Mouse (Mus musculus) c-Kit-positive CD71-positive TER-119-positive erythroid progenitor cells, embryonic 14.5 days (primary cell): ENCODE data around the gene Arl8a.
"Not testable (repeated sequence)": the region's sequence is repeated elsewhere in the genome, so short reads cannot be mapped to it uniquely, and the experiment has no call there.

Source experiments
- DNase-seq: peaks from one replicate; pipeline ENCODE4 v3.0.0-alpha.2; 2013; ENCODE audit warnings: low spot score

Arl8a gene

DNA sequence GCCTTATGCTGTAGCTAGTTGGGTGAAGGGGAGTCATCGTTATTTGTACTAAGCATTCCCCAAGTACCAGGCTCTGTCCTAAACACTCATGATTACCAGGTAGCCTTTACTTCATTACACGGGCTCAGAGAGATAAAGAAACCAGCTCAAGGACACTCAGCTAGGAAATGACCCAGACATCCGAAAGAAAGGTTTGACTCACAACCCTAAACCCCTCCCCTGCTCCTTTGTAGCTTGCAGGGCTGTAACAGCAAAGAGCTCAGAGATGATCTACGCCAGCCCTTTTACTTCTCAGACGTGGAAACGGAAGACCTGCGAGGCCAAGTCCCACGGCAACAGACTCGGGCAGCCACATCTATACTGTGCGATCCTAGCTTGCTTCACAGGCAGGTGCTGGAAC is 23.7 kb downstream of the Arl8a start:
- DNase-seq = no peak

DNA sequence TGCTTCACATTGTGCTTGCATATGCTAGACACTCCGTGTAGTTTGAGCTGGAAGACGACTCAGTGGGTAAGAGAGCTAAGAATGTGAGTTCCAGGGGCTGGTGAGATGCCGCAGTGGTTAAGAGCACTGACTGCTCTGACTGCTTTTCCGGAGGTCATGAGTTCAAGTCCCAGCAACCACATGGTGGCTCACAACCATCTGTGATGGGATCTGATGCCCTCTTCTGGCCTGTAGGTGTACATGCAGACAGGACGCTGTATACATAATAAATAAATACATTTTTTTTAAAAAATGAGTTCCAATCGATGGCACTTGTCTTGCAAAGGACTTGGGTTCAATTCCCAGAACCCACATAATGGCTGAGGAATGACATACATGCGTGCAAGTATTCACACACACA is 24.6 kb downstream of the Arl8a start:
- DNase-seq = no peak

DNA sequence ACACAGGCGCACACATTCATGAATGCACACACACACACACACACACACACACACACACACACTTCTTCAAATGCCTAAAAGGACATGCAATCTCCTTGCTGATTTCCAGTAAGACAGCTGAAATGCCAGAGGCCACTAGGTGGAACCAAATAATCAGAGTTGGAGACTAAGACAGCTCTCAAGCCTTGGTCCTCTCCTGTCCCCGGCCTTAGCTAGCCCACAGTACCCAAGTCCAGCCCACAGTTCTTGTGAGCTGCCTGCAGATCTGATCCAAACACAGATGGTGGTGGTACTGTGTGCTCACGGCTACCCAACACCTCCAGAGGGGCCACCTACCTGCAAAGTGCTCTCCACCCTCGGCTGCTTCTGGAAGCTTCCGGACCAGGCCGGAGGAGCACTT is 25.4 kb downstream of the Arl8a start:
- peak; percentile 46 for DNase-seq

DNA sequence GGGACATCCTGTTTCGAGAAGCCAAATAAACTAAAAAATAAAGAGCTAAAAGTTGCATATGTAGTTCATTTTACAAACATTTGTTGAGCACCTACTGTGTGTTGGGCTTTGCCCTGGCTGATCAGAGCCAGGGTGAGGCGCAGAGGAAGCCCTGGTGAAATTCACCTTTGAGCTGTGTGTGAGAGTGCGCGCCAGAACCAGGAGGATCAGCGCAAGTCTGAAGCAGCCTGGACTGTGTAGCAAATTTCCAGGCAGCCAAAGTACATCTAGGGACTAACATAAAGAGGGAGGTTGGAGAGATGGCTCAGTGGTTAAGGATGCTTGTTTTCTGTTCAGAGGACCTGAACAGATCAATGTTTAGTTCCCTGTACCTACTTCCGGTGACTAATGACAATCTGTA is 26.7 kb downstream of the Arl8a start:
- no peak for DNase-seq

DNA sequence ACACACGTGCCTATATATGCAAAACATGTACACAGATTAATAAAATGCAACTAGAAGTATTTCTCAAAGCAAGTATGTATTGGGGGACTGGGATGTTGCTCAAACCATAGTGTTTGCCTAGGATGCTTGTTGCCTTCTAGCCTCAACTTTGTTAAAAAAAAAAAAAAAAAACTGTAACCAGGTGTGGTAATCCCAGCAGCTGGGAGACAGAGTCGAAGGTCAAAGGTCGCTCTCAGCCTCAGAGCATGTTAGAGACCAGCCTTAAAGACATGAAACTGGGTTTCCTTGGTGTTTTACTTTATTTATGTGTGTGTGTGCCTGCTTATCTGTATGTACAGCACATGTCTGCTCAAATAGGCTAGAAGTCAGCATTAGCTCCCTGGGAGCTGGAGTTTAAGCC is 28.6 kb downstream of the Arl8a start:
- DNase-seq = no peak

DNA sequence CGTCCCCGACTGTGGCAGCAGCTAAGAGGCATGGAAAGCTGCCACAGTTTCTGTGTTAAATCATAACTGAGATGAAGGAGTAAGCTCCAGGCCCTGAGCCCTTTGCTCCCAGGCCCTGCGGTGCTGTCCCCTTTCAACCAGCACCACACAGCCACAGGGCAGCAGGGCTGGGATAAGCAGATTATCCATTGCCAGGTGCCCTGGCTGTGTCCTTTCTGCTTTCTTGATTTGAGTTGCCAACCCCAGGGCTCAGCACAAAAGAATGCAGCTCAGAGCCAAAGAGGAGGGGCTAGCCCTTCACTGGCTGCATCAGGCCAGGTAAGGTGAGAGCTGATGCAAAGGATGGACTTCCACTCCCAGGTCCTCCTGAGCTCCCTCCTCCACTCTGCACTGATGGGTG is 31.1 kb downstream of the Arl8a start:
- DNase-seq = no peak

DNA sequence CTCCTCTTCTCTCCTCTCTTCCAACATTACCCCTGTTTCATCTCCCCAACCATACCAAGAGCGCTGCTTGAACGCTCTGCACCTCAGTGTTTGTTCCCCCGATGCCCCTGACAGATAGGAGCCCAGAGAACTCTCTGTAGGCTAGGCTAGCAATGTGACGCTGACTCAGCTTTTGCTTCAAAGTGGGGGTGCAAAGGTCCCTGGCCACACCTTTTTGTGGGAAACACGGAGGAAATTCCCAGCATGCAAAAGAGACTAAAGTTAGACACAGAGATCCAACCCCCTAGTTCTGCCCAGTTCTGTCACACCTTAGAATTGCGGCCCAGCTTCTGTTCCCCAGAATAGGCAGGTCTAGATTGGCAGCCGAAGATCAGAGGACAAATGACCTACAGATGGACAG is 32.2 kb downstream of the Arl8a start:
- no peak for DNase-seq

DNA sequence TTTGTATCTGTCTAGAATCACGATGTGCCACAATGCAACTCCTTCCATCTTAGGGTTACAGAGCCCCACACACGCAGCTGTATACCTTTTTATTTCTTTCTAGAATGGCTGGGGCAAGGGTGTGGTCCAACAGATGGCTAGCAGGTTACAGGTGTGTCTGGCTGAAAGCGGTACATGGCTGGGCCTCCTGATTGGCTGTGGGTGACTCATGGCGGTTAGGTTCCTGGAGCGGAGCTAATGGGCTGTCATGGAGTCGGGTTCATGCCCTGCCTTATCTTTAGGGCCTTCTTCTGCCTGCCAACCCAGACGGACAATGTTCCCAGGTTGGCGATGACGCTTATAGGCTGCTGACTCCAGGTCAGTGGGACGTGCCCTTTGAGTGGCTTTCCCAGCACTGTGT is 34.2 kb downstream of the Arl8a start:
- no peak for DNase-seq

DNA sequence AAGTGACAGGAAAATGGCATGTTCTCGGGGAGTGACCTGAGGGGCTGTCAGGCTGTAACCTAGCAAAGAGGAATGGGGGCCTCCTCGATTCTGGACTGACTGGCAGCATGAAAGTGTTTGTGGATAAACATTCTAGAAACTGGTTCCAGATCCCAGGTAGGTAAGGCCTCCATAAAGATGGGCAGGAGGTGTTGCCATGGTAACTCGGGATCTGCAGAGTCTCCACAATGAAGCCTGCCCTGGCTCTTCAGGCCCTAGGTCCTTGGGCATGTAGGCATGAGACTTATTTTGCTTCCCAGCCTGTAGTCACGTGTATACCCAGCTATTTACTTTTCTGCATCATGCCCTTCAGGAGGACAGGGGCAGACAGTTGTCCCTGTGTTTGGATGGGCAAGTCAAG is 34.7 kb downstream of the Arl8a start:
- no peak for DNase-seq

DNA sequence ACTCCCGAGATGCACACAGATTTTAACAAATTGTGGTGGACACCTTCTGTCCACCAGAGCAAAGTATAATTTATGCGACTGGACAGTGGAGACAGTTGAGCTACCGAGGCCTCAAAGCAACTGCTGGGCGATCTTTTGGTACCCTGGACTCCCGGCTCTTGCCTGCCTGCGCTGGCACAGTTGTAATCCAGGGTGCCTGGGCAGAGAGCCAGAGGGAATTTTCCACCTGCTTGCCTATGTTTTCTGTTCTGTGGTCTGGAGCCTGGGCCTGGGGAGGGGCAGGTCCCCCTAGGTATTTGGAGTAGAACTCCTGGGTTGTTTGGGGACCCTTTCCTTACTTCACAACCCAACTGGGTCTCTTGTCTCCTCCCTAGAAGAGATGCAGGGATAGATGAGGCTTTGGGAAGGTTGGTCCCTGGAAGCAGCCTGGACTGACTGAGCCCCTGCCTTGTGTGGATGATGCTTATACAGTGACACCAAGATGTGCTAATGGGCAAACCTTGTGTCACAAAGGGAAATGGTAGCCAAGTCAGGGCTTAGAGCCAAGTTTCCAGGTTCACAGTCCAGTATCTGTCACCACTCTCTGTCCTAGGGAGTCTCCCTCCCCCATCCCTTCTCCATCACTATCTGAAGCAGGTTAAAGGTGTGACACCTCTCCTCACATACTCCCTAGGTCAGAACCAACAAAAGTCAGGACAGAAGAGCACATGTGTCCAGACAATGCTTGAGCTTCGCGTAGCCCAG is 35.4 kb downstream of the Arl8a start:
- no peak for DNase-seq

DNA sequence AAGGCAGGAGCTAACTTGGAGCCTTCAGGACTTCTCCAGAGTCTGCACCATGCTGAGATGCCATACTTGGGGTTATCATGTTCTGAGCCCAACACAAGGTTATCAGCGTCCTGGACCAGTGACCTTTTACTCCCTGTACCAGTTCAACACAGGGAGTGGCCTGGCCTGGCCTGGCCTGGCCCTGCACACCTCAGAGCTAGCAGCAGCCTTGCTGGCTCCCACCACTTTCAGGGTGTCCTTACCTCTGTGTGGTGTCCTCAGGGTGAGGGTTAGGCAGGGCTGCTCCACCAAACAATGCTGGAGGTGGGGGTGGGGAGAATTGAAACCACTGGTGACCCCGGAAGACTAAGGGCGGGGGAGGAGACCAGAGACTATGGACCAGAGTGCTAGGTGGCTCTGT is 36.4 kb downstream of the Arl8a start:
- DNase-seq = no peak

DNA sequence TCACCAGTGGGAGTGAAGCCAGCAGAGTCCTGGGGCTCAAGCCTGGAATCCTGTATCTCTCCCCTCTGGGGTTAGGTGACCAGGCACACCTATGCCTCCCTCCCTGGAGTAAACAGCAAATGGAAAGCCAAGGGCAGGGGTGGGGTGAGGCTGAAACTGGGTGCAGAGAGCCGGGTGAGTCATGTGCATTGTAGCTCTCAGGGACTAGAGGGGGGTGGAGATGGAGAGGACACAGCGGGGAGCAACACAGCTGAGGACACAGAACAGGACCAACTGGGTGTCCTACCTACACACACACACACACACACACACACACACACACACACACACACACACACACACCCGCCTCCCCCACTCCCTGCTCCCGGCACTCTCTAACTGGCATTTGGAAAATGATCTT is 36.8 kb downstream of the Arl8a start:
- DNase-seq = no peak

DNA sequence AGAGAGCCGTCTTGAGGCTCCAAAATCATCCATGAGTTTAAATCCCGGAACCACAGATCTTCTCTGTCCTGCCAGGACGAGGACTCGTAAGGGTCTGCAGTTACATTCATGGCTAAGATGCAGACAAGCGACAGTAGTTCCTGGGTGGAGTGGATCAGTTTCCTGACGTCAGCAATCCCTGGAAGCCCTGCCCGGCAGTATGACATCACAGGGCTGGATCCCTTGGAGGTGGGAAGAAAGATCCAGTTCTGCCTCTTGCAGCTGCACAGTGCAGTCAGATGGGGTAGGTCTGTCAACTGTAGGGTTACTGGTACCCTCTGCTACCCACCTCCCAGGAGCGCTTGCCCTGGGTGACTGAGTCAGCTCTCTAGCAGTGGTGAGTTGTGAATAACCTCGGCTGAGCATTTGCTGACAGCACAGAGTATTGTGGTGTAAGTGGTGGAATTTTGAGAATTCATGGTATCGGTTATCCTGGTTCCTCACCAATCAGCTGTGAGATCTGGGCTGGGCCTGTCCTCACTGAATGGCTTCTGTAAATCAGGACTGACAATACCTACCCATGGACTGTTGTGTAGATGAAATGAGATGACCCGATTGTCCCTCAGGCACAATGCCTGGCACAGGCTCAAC is 37.4 kb downstream of the Arl8a start:
- no peak for DNase-seq

DNA sequence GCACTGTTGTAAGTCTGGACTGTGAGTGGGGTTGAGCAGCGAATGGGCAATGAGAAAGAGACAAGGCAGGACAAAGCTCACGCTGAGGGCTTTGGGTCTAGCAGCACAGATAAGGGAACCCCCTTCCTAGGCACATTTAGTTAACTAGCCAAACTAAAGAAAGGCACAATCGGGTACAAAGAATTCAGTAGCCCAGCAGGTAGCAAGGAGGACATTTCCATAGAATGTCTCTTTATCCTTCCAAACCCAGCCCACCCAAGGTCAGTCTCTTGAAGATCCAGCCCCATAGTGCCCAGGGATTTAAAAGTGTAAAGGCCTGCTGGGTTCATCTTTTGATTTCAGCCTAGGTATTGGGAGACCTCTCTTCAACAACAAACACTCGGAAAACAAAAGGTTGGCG is 39.3 kb downstream of the Arl8a start:
- DNase-seq = no peak

DNA sequence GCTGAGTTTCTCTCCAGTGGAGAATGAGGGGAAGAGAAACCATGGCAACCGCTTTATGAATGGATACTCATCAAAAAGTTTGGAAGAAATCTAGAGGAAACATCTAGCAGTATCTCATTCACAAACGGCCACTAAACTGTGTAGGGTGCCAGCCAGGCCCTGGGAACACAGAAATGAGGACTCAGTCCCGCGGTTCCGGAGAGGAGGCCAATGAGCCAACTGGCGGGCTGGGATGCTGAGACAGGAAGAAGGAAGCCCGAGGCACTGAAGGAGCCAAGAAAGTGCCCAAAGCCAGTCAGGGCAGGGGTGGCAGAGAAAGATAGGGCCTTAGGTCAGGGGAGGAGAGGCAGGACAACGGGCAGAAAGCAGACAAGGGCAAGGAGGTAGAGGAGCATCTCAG is 39.8 kb downstream of the Arl8a start:
- no peak for DNase-seq

DNA sequence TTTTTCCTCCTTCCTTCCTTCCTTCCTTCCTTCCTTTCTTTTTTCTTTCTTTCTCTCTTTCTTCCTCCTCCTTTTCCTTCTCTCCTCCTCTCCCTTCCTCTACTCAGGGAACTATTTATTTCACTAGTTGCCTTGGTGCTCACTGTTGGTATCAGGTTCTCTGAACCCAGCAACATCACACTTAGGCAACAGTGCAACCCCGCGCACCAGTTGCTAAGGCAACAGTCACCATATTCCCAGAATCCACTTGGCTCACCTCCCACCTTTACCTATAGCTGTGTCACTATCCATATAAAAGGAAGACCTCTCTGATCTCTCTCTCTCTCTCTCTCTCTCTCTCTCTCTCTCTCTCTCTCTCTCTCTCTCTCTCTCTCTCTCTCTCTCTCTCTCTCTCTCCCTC is 40.4 kb downstream of the Arl8a start:
- DNase-seq = not testable (repeated sequence)

DNA sequence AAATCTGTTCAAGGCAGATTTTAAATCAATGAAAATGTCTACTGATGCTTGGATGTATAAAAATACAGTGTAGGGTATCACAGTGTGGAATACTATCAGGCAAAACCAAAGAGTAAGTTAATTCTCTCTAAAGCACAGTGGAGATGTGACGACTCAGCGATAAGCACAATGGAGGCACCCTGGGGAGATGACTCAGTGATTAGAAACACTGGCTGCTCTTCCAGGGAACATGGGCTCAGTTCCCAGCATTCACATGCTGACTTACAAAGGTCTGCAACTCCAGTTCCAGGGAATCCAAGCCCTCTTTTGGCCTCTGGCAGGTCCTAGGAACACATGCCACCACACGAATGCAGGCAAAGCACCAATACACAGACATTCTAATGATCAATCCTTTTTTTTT is 41.6 kb downstream of the Arl8a start:
- DNase-seq = no peak

DNA sequence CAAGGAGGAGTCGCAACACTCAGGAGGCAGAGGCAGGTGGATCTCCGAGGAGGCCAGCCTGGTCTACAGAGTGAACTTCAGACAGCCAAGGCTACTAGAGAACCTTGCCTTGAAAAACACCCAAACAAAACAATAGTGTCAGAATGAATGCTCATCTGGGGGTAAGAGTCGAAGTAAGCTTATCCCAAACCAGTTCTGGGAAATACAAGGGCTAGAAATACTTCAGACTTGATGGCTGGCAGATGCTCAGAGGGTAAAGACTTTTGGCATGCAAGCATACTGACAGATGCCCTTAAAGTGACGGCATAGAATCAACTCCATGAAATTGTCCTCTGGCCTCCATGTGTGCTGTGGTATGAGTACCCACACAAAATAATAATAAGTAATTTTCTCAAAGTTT is 42.6 kb downstream of the Arl8a start:
- no peak for DNase-seq

DNA sequence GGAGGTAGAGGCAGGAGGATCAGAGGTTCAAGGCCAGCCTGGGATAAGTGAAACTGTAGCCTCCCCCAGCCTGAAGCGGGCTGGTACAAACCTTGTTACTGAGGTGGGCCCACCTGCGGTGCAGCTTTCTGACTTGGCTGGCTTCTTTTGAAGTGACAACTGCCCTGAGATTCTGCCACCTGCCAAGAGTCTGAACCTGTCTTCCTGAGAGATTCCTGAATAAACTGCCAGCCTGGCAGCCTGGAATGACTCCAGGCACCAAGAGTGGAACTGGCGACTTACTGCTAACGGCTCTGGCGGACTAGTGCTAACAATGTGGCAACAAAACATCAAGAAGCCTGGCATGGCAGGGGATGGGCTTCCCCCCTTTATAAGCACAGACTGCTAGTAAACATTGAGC is 47.7 kb downstream of the Arl8a start:
- not testable (repeated sequence) for DNase-seq

DNA sequence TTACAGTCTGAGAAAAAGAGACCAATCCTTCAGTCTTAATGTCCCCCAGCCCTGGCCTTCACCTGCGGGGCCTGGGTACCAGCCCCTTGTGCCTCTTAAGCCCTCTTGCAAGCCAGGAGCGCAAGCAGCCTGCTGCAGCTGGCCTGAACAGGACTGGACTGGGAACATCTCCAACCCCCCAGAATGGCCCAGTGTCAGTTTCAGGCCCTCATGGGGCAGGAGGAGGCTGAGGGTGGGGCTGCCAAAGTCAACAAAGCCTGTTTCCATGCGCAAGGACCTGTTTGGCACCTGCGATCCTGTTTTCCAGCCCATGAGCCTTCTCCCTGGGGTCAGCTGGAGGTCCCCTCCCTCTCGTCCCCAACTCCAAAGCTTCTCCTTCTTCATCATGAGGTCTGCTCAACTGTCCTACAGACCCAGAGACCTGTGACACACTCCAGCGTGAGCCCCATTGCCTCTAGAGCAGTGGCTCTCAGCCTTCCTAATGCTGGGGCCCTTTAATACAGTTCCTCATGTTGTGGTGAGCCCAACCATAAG is 49.4 kb downstream of the Arl8a start:
- no peak for DNase-seq

DNA sequence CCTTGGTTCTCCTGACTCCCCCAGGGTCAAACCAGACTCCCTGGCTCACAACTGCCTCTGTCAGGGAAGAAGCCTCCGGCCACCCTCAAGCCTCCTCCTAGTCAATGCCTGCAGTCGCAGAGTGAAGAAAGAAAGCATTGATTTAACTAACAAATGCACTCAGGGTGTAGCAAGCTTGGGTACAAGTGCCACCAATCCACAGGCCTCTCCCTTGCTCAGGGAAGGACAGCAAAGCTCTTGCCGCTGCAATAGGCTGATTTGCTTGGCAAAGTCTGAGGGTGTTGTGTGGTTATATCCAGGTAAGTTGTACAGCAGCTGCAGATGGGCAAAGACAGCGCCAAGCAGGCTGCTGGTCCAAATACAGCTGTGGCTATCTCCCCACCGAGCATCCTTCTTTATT is 51.8 kb downstream of the Arl8a start:
- DNase-seq = no peak

DNA sequence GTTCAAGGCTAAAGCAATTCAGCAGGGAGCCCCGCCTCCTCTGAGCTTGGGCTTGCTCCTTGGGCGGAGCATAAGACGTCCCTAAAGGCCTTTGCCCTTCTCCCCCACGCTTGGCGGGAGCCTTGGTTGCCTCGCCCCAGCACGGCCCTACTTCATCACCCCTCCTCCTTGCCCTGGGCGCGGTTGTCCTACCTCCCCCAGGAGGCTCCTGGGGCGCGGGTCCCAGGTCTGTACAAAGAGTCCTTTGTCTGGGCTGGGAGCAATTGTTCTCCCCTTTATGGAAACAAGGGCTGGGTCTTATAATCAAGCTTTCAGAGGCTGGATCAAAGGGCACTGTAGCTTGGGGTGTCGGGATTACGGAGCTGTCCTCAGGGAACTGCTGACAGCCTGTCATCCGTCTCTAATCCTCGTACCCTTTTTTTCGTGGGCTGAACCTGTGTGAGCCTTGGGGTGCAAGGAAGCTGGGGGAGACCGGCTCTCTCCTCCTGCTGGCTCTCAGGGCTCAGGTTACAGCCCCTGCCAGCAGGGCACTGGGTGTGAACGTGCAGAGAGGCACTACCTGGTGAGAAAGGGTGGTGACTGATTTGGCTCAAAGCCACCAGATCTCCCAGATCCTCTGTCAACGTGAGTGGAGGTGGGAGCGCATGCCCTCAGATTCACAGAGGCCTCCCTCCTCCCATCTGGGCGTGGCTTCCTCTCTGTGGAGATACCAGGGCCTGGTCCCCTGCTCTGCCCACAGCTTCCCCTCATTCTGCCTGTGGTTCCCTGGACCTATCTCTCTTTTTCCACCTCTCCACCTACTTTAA is 52.6 kb downstream of the Arl8a start:
- peak; percentile 35 for DNase-seq

DNA sequence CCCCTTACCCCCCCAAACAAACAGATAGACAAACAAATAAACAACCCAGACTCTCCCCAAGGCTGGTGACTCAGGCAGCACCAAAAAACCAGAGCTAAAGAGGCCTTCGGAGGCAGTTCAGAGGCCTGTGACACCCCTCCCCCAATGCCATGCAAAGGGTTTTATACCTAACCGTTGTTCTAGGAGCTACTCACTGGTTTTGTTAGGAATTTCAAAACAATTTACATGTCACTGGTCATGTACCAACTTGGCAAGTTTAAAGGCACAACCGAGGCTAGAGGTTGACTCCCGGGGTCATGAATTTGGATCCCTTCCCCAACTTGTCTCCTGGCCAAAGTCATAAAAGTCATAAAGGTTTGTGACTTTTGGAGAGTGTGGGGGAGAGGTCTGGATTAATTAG is 53.8 kb downstream of the Arl8a start:
- DNase-seq = no peak
